Mouse (Mus musculus): ENCODE results near the gene Zbtb48. TPM values are rescaled to one million over a fixed set of nuclear protein-coding genes. Genes with fewer than 3 reads are reported as not detected.
"Not testable (repeated sequence)": the region's sequence is repeated elsewhere in the genome, so short reads cannot be mapped to it uniquely, and the experiment has no call there.

Zbtb48 gene
- total and polyA plus RNA-seq, 3 experiments = 12.1 to 21.4 TPM; not detected in 1

GRCm38 (mm10) chr4:152038225-152038984 is 10.9 kb upstream of the Zbtb48 start, which contains the start of gene Tas1r1:
Tas1r1 (minus strand) TSS chr4:152038568.
- H3K36me3 ChIP-seq (ENCODE audit: control insufficient read depth in 1 of 2, insufficient read depth in 2 of 2, low read length in 2 of 2) = peaks cover 4 to 8% of the 10 kb centered on the region in 2 experiments
- TF ChIP-seq ETS1 (IDR thresholded peaks at IDR 0.05; ENCODE audit: low read depth, low read length) (no peak), MYB (IDR thresholded peaks at IDR 0.05; ENCODE audit: low read depth, low read length) (no peak), E2F4 (IDR thresholded peaks at IDR 0.05; ENCODE audit: borderline replicate concordance, low read depth, low read length) (no peak), EP300 (IDR thresholded peaks at IDR 0.05; ENCODE audit: low read depth in 1 of 2, low read length in 2 of 2) (no peak), POLR2A (IDR thresholded peaks at IDR 0.05; ENCODE audit: control insufficient read depth in 1 of 2, insufficient read depth in 1 of 2, low read depth in 1 of 2, low read length in 2 of 2, poor library complexity in 1 of 2) (no peak), SIN3A (IDR thresholded peaks at IDR 0.05; ENCODE audit: low read length) (no peak), RAD21 (IDR thresholded peaks at IDR 0.05; ENCODE audit: low read depth, low read length) (no peak), CHD2 (IDR thresholded peaks at IDR 0.05; ENCODE audit: low read length) (no peak), SMC3 (IDR thresholded peaks at IDR 0.05; ENCODE audit: low read depth, low read length) (no peak), GATA1 (IDR thresholded peaks at IDR 0.05; ENCODE audit: low read depth, low read length) (no peak)
- DNase-seq (ENCODE audit: low read depth, low spot score) = no peak
- H3K4me3 ChIP-seq (ENCODE audit: control insufficient read depth in 1 of 2, insufficient read depth in 1 of 2, low read depth in 2 of 2, low read length in 2 of 2) = peak within 1 kb of the TSS; percentile 86 to 95
- H3K79me2 ChIP-seq (ENCODE audit: control insufficient read depth, insufficient read depth, low read length, poor library complexity) = peaks cover 42% of the 10 kb centered on the region
- peaks cover 0 to 10% of the 10 kb centered on the region in 2 experiments; a peak in 2 of 4 replicates for H3K4me1 ChIP-seq (ENCODE audit: control insufficient read depth in 1 of 2, insufficient read depth in 2 of 2, low read length in 2 of 2)
- peak within 1 kb of the TSS; percentile 62 for H3K27ac ChIP-seq (ENCODE audit: control insufficient read depth, low read depth, low read length)
- no peaks in the 10 kb centered on the region for H3K27me3 ChIP-seq (ENCODE audit: control insufficient read depth in 1 of 2, insufficient read depth in 2 of 2, low read length in 2 of 2)
- H3K9ac ChIP-seq (ENCODE audit: control insufficient read depth, low read depth, low read length, poor library complexity, severe bottlenecking) = peak within 1 kb of the TSS; percentile 99
- no peaks in the 10 kb centered on the region for H3K9me3 ChIP-seq (replicated peaks; ENCODE audit: insufficient read depth, low read length)

DNA sequence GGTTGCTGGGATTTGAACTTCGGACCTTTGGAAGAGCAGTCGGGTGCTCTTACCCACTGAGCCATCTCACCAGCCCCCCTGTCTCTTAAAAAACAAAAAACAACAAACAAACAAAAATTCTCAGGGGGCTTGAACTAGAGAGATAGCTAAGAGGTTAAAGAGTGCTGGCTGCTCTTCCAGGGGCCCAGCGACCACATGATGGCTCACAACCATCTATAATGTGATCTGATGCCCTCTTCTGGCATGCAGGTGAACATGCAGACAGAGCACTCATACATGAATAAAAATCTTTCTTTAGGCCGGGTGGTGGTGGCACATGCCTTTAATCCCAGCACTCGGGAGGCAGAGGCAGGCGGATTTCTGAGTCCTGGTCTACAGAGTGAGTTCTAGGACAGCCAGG is 9.0 kb upstream of the Zbtb48 start:
- not testable (repeated sequence) for H3K36me3 ChIP-seq (ENCODE audit: control insufficient read depth in 1 of 2, insufficient read depth in 2 of 2, low read length in 2 of 2); H3K27ac ChIP-seq (ENCODE audit: control insufficient read depth, low read depth, low read length); H3K4me1 ChIP-seq (ENCODE audit: control insufficient read depth in 1 of 2, insufficient read depth in 2 of 2, low read length in 2 of 2); H3K4me3 ChIP-seq (ENCODE audit: control insufficient read depth in 1 of 2, insufficient read depth in 1 of 2, low read depth in 2 of 2, low read length in 2 of 2); H3K9me3 ChIP-seq (replicated peaks; ENCODE audit: insufficient read depth, low read length); H3K27me3 ChIP-seq (ENCODE audit: control insufficient read depth in 1 of 2, insufficient read depth in 2 of 2, low read length in 2 of 2); H3K9ac ChIP-seq (ENCODE audit: control insufficient read depth, low read depth, low read length, poor library complexity, severe bottlenecking)
- TF ChIP-seq CTCF (IDR thresholded peaks at IDR 0.05 in 2 of 3, conservative IDR thresholded peaks at IDR 0.05 in 1 of 3; ENCODE audit: control insufficient read depth in 1 of 3, insufficient read depth in 1 of 3, low read depth in 2 of 3, low read length in 3 of 3, poor library complexity in 1 of 3, severe bottlenecking in 1 of 3) = peak in 2 of 3 experiments; percentile 35 to 64; a peak in 3 of 6 replicates
- peak; percentile 57 for TF ChIP-seq SMC3 (IDR thresholded peaks at IDR 0.05; ENCODE audit: low read depth, low read length)
- TF ChIP-seq USF1 (IDR thresholded peaks at IDR 0.05; ENCODE audit: low read depth, low read length) = 0 out of 2 replicates have a peak, but pooled peaks have one; percentile 25
- TF ChIP-seq RAD21 (IDR thresholded peaks at IDR 0.05; ENCODE audit: low read depth, low read length) = peak; percentile 29
- TF ChIP-seq MYC (IDR thresholded peaks at IDR 0.05; ENCODE audit: low read depth, low read length) = 0 out of 2 replicates have a peak, but pooled peaks have one; percentile 16
- peaks cover 23% of the 10 kb centered on the region for H3K79me2 ChIP-seq (ENCODE audit: control insufficient read depth, insufficient read depth, low read length, poor library complexity)
- DNase-seq (ENCODE audit: low read depth, low spot score) = peak; percentile 55

GRCm38 (mm10) chr4:152032922-152033321 is 5.5 kb upstream of the Zbtb48 start:
- no peaks in the 10 kb centered on the region for H3K4me1 ChIP-seq (ENCODE audit: control insufficient read depth in 1 of 2, insufficient read depth in 2 of 2, low read length in 2 of 2)
- no peaks in the 10 kb centered on the region for H3K79me2 ChIP-seq (ENCODE audit: control insufficient read depth, insufficient read depth, low read length, poor library complexity)
- no peak overlapping the region for H3K27ac ChIP-seq (ENCODE audit: control insufficient read depth, low read depth, low read length)
- H3K9ac ChIP-seq (ENCODE audit: control insufficient read depth, low read depth, low read length, poor library complexity, severe bottlenecking) = no peak overlapping the region
- no peaks in the 10 kb centered on the region for H3K9me3 ChIP-seq (replicated peaks; ENCODE audit: insufficient read depth, low read length)
- H3K36me3 ChIP-seq (ENCODE audit: control insufficient read depth in 1 of 2, insufficient read depth in 2 of 2, low read length in 2 of 2) = no peaks in the 10 kb centered on the region
- H3K4me3 ChIP-seq (ENCODE audit: control insufficient read depth in 1 of 2, insufficient read depth in 1 of 2, low read depth in 2 of 2, low read length in 2 of 2) = no peak overlapping the region
- H3K27me3 ChIP-seq (ENCODE audit: control insufficient read depth in 1 of 2, insufficient read depth in 2 of 2, low read length in 2 of 2) = no peaks in the 10 kb centered on the region
- no peak for DNase-seq (ENCODE audit: low read depth, low spot score)
- TF ChIP-seq ZKSCAN1 (IDR thresholded peaks at IDR 0.05; ENCODE audit: low read depth, low read length) = no peak
- no peak for TF ChIP-seq ZC3H11A (IDR thresholded peaks at IDR 0.05; ENCODE audit: low read depth, low read length)
- no peak for TF ChIP-seq MAZ (IDR thresholded peaks at IDR 0.05; ENCODE audit: low read depth, low read length)
- TF ChIP-seq TAL1 (IDR thresholded peaks at IDR 0.05; ENCODE audit: low read length) = no peak
- TF ChIP-seq SMC3 (IDR thresholded peaks at IDR 0.05; ENCODE audit: low read depth, low read length) = no peak
- no peak for TF ChIP-seq TCF12 (IDR thresholded peaks at IDR 0.05; ENCODE audit: low read depth, low read length)
- TF ChIP-seq USF2 (IDR thresholded peaks at IDR 0.05; ENCODE audit: borderline replicate concordance in 1 of 2, insufficient read depth in 1 of 2, low read depth in 1 of 2, low read length in 2 of 2) = no peak
- TF ChIP-seq POLR2AphosphoS2 (IDR thresholded peaks at IDR 0.05; ENCODE audit: low read length) = no peak
- no peak for TF ChIP-seq ETS1 (IDR thresholded peaks at IDR 0.05; ENCODE audit: low read depth, low read length)
- TF ChIP-seq KAT2A (conservative IDR thresholded peaks at IDR 0.05; ENCODE audit: low read depth, low read length) = no peak
- no peak for TF ChIP-seq TBP (IDR thresholded peaks at IDR 0.05; ENCODE audit: low read depth, low read length)
- no peak for TF ChIP-seq UBTF (IDR thresholded peaks at IDR 0.05; ENCODE audit: borderline replicate concordance, insufficient read depth, low read depth, low read length)
- no peak for TF ChIP-seq ELF1 (IDR thresholded peaks at IDR 0.05; ENCODE audit: low read depth, low read length)
- no peak for TF ChIP-seq ZMIZ1 (IDR thresholded peaks at IDR 0.05; ENCODE audit: low read depth, low read length)
